Mouse (Mus musculus) layer of hippocampus, adult 8-10 months (tissue): ENCODE measurements around the gene Ndufa8. TPM values are rescaled to one million over a fixed set of nuclear protein-coding genes. Genes with fewer than 3 reads are reported as not detected.

Experiments
- DNase-seq, 2 experiments: peaks; one replicate each; pipeline ENCODE4 v3.0.0; 2022; ENCODE audit warnings: low spot score in 2 of 2
- total RNA-seq, 4 experiments: library from RNA; stranded (reverse); gene quantifications; 2 replicates each; pipeline ENCODE4 v1.2.4; 2022

The Ndufa8 gene
- 100 to 1,000 TPM; 174 to 193 (median 178) TPM for total RNA-seq

- DNase-seq: peak; percentile 96 to 97
Observed at GRCm38 (mm10) chr2:36048748-36049566, at the start of gene Ndufa8, which contains the start of gene Morn5. Gene Ndufa8, minus strand, starts transcription at chr2:36049406. Gene Morn5, plus strand, starts transcription at chr2:36049458.

GRCm38 (mm10) chr2:36098021-36098420 is 48.8 kb upstream of the Ndufa8 start:
- DNase-seq: no peak

GRCm38 (mm10) chr2:36097129-36097815 is 48.1 kb upstream of the Ndufa8 start:
- no peak for DNase-seq

GRCm38 (mm10) chr2:36093914-36094475 is 44.8 kb upstream of the Ndufa8 start:
- no peak for DNase-seq

GRCm38 (mm10) chr2:36093301-36093700 is 44.1 kb upstream of the Ndufa8 start:
- no peak for DNase-seq

GRCm38 (mm10) chr2:36092748-36093147 is 43.5 kb upstream of the Ndufa8 start:
- no peak for DNase-seq

- DNase-seq: no peak
Observed at GRCm38 (mm10) chr2:36090853-36091741, 41.9 kb upstream of the Ndufa8 start.

- DNase-seq: no peak
Observed at GRCm38 (mm10) chr2:36089190-36089589, 40.0 kb upstream of the Ndufa8 start.

- DNase-seq: no peak
Observed at GRCm38 (mm10) chr2:36085041-36085440, 35.8 kb upstream of the Ndufa8 start.

GRCm38 (mm10) chr2:36082802-36083580 is 33.8 kb upstream of the Ndufa8 start:
- no peak for DNase-seq

- DNase-seq: no peak
Observed at GRCm38 (mm10) chr2:36081446-36081845, 32.2 kb upstream of the Ndufa8 start.

GRCm38 (mm10) chr2:36077160-36077761 is 28.1 kb upstream of the Ndufa8 start:
- DNase-seq: no peak

- DNase-seq: no peak
Observed at GRCm38 (mm10) chr2:36075210-36075609, 26.0 kb upstream of the Ndufa8 start.

GRCm38 (mm10) chr2:36073781-36074180 is 24.6 kb upstream of the Ndufa8 start:
- DNase-seq: no peak

GRCm38 (mm10) chr2:36071660-36072305 is 22.6 kb upstream of the Ndufa8 start:
- DNase-seq: no peak

- DNase-seq: no peak
Observed at GRCm38 (mm10) chr2:36067132-36067531, 17.9 kb upstream of the Ndufa8 start.

GRCm38 (mm10) chr2:36061409-36061808 is 12.2 kb upstream of the Ndufa8 start:
- DNase-seq: no peak

- DNase-seq: no peak
Observed at GRCm38 (mm10) chr2:36056248-36056647, 7.0 kb upstream of the Ndufa8 start.

- peak in 1 of 2 experiments; percentile 15 for DNase-seq
Observed at GRCm38 (mm10) chr2:36053249-36053648, 4.0 kb upstream of the Ndufa8 start.

GRCm38 (mm10) chr2:36049567-36049954 is 355 bp upstream of the Ndufa8 start:
- no peak for DNase-seq
